Mouse (Mus musculus): ENCODE measurements around the gene Zbtb12.
"Not testable (repeated sequence)": the region's sequence is repeated elsewhere in the genome, so short reads cannot be mapped to it uniquely, and the experiment has no call there.

Gene Zbtb12

GRCm38 (mm10) chr17:34879336-34879879 lies at the start of gene Zbtb12:
Gene Zbtb12 (plus strand): TSS chr17:34879483.
- DNase-seq, result no peak

GRCm38 (mm10) chr17:34830776-34831175 lies 48.5 kb upstream of the Zbtb12 start:
- DNase-seq, result not testable (repeated sequence)

- no peak for DNase-seq
These were observed 43.0 kb upstream of the Zbtb12 start for GRCm38 (mm10) chr17:34836155-34836855.

- peak; percentile 97 to 98 for DNase-seq
These were observed 42.4 kb upstream of the Zbtb12 start, which contains the start of the genes Stk19 and Dxo for GRCm38 (mm10) chr17:34836856-34837221. Gene Stk19 (minus strand): TSS chr17:34836945. Gene Dxo (plus strand): TSS chr17:34837019.

GRCm38 (mm10) chr17:34837464-34838324 lies 41.6 kb upstream of the Zbtb12 start:
- peak; percentile 34 to 49 for DNase-seq

GRCm38 (mm10) chr17:34838785-34839184 lies 40.5 kb upstream of the Zbtb12 start:
- DNase-seq, result no peak

- no peak for DNase-seq
These were observed 38.5 kb upstream of the Zbtb12 start for GRCm38 (mm10) chr17:34840736-34841307.

- DNase-seq, result no peak
These were observed 34.4 kb upstream of the Zbtb12 start for GRCm38 (mm10) chr17:34844884-34845283.

GRCm38 (mm10) chr17:34847192-34847591 lies 32.1 kb upstream of the Zbtb12 start:
- no peak for DNase-seq

- no peak for DNase-seq
These were observed 31.7 kb upstream of the Zbtb12 start for GRCm38 (mm10) chr17:34847615-34848014.

- DNase-seq, result peak; percentile 98 to 99
These were observed 29.4 kb upstream of the Zbtb12 start, which contains the start of the genes Skiv2l and Nelfe for GRCm38 (mm10) chr17:34849722-34850516. Gene Skiv2l (minus strand): TSS chr17:34850210. Gene Nelfe (plus strand): TSS chr17:34850391.

GRCm38 (mm10) chr17:34850517-34851125 lies 28.7 kb upstream of the Zbtb12 start:
- peak; percentile 31 to 51 for DNase-seq

GRCm38 (mm10) chr17:34853511-34853910 lies 25.8 kb upstream of the Zbtb12 start:
- DNase-seq, result no peak

- no peak for DNase-seq
These were observed 24.5 kb upstream of the Zbtb12 start for GRCm38 (mm10) chr17:34854761-34855160.

- DNase-seq, result peak; percentile 45 to 80
These were observed 23.5 kb upstream of the Zbtb12 start for GRCm38 (mm10) chr17:34855825-34856224.

GRCm38 (mm10) chr17:34858670-34859069 lies 20.6 kb upstream of the Zbtb12 start:
- no peak for DNase-seq

- peak in 1 of 2 experiments; percentile 44 for DNase-seq
These were observed 18.8 kb upstream of the Zbtb12 start for GRCm38 (mm10) chr17:34860514-34860913.

GRCm38 (mm10) chr17:34861704-34862415 lies 17.4 kb upstream of the Zbtb12 start:
- DNase-seq, result peak; percentile 79 to 83

GRCm38 (mm10) chr17:34862416-34863081 lies 16.7 kb upstream of the Zbtb12 start, which contains the start of gene Cfb:
Gene Cfb (minus strand): TSS chr17:34862518.
- DNase-seq, result peak; percentile 80 to 86

GRCm38 (mm10) chr17:34865981-34866380 lies 13.3 kb upstream of the Zbtb12 start:
- DNase-seq, result no peak

Measured in kidney, postnatal 36 days (tissue).